Mouse (Mus musculus) hindbrain, embryonic 16.5 days (tissue): Measurements from ENCODE around the gene Bean1. TPM values are rescaled to one million over a fixed set of nuclear protein-coding genes. Genes with fewer than 3 reads are reported as not detected.

Source experiments
- ATAC-seq: fragments of 200-750 bp; cut with Nextera tagmentation; 2 replicates; pipeline ENCODE4 v1.8.0; 2017; ENCODE audit warnings: moderate TSS enrichment, moderate library complexity
- H3K27ac ChIP-seq: fragments of 300-500 bp; sonication (generic); 2 replicates; pipeline ENCODE4 v1.5.1; 2014; ENCODE audit warnings: low read depth, mild to moderate bottlenecking, control low read depth, low read length, moderate library complexity
- H3K27me3 ChIP-seq: fragments of 300-500 bp; sonication (generic); replicated peaks from 2 replicates; pipeline ENCODE4 v1.6.1; 2014; ENCODE audit warnings: low read length; ENCODE audit not compliant: control insufficient read depth, insufficient read depth
- H3K36me3 ChIP-seq: fragments of 300-500 bp; sonication (generic); 2 replicates; pipeline ENCODE4 v1.6.1; 2014; ENCODE audit warnings: mild to moderate bottlenecking, low read length, moderate library complexity, mixed read lengths; ENCODE audit not compliant: control insufficient read depth, insufficient read depth
- H3K4me1 ChIP-seq: fragments of 300-500 bp; sonication (generic); 2 replicates; pipeline ENCODE4 v1.6.1; 2014; ENCODE audit warnings: low read depth, low read length; ENCODE audit not compliant: control insufficient read depth, insufficient read depth
- H3K4me2 ChIP-seq: fragments of 300-500 bp; sonication (generic); 2 replicates; pipeline ENCODE4 v1.6.1; 2014; ENCODE audit warnings: mild to moderate bottlenecking, low read length, control low read depth, moderate library complexity
- H3K4me3 ChIP-seq: fragments of 300-500 bp; sonication (generic); 2 replicates; pipeline ENCODE4 v1.5.1; 2014; ENCODE audit warnings: mild to moderate bottlenecking, low read length, control low read depth, moderate library complexity
- H3K9ac ChIP-seq: fragments of 300-500 bp; sonication (generic); 2 replicates; pipeline ENCODE4 v1.6.1; 2014; ENCODE audit warnings: low read depth, mild to moderate bottlenecking, control low read depth, low read length, moderate library complexity
- H3K9me3 ChIP-seq: fragments of 300-500 bp; sonication (generic); 2 replicates; pipeline ENCODE4 v1.6.1; 2014; ENCODE audit warnings: mild to moderate bottlenecking, low read length, moderate library complexity; ENCODE audit not compliant: control insufficient read depth
- WGBS: fragments of 180-500 bp; shearing (Covaris S2); extraction: QIAGEN DNeasy Blood & Tissue Kit; methylation state at CpG from one replicate; pipeline ENCODE4 v1.1.7; 2014; 5-methylcytosine and 5-hydroxymethylcytosine counted together
- polyA plus RNA-seq: library from polyadenylated mRNA; unstranded; fragments of >200 nt; fragmentation: Nextera tagmentation; extraction: Ambion mirVana; gene quantifications from 2 replicates; pipeline ENCODE4 v1.2.1, GENCODE M21; 2015

Gene Bean1
- polyA plus RNA-seq, 1 experiment from 2014 or later: 8.8 TPM

- no peak overlapping the region for H3K4me2 ChIP-seq
- H3K4me3 ChIP-seq: no peak overlapping the region
- H3K36me3 ChIP-seq: no peaks in the 10 kb centered on the region
- H3K4me1 ChIP-seq: no peaks in the 10 kb centered on the region
- no peaks in the 10 kb centered on the region for H3K27me3 ChIP-seq
- no peaks in the 10 kb centered on the region for H3K9me3 ChIP-seq
- H3K27ac ChIP-seq: no peak overlapping the region
- no peak for ATAC-seq
- no peak overlapping the region for H3K9ac ChIP-seq
- 93% methylated on average over 3 of the region's 3 CpGs for WGBS
Measured at GRCm38 (mm10) chr8:104136277-104136676, 34.0 kb upstream of the Bean1 start.

GRCm38 (mm10) chr8:104137636-104138035, 32.6 kb upstream of the Bean1 start:
- Histone ChIP-seq H3K9ac (no peak overlapping the region), H3K27ac (no peak overlapping the region), H3K9me3 (no peaks in the 10 kb centered on the region), H3K27me3 (no peaks in the 10 kb centered on the region), H3K36me3 (no peaks in the 10 kb centered on the region), H3K4me1 (no peaks in the 10 kb centered on the region), H3K4me3 (no peak overlapping the region), H3K4me2 (no peak overlapping the region)
- 91% methylated on average over 5 of the region's 5 CpGs for WGBS
- ATAC-seq: no peak

DNA sequence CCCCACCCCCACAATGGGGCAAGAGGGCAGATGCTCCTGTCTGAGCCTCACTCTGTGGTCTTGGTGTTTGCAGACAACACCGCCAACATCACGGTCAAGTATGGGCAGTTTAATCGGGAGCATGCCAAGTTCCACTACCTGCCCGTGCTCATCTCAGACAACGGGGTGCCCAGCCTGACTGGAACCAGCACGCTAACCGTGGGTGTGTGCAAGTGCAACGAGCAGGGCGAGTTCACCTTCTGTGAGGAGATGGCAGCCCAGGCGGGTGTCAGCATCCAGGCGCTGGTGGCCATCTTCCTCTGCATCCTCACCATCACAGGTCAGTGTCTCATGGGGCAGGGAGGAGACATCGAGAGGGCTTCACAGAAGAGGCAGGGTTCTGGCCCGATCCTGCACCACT, 29.6 kb upstream of the Bean1 start:
- no peak overlapping the region for H3K27ac ChIP-seq
- WGBS: 91% methylated on average over 13 of the region's 13 CpGs
- H3K36me3 ChIP-seq: no peaks in the 10 kb centered on the region
- no peak overlapping the region for H3K9ac ChIP-seq
- ATAC-seq: no peak
- H3K4me1 ChIP-seq: no peaks in the 10 kb centered on the region
- H3K4me3 ChIP-seq: no peak overlapping the region
- no peaks in the 10 kb centered on the region for H3K27me3 ChIP-seq
- no peaks in the 10 kb centered on the region for H3K9me3 ChIP-seq
- no peak overlapping the region for H3K4me2 ChIP-seq

DNA sequence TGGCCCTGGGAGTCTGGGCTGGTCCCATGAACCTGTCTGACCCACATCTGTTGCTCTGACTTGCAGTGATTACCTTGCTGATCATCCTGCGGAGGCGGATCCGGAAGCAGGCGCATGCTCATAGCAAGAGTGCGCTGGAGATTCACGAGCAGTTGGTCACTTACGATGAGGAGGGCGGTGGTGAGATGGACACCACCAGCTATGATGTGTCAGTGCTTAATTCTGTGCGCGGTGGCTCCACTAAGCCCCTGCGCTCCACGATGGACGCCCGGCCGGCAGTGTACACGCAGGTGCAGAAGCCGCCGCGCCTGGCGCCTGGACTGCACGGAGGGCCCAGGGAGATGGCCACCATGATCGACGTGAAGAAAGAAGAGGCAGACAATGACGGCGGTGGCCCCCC, 27.8 kb upstream of the Bean1 start:
- WGBS: 94% methylated on average over 25 of the region's 25 CpGs
- ATAC-seq: no peak
- Histone ChIP-seq H3K4me1 (no peaks in the 10 kb centered on the region), H3K9me3 (no peaks in the 10 kb centered on the region), H3K27ac (no peak overlapping the region), H3K27me3 (no peaks in the 10 kb centered on the region), H3K9ac (no peak overlapping the region), H3K4me3 (no peak overlapping the region), H3K4me2 (no peak overlapping the region), H3K36me3 (no peaks in the 10 kb centered on the region)

DNA sequence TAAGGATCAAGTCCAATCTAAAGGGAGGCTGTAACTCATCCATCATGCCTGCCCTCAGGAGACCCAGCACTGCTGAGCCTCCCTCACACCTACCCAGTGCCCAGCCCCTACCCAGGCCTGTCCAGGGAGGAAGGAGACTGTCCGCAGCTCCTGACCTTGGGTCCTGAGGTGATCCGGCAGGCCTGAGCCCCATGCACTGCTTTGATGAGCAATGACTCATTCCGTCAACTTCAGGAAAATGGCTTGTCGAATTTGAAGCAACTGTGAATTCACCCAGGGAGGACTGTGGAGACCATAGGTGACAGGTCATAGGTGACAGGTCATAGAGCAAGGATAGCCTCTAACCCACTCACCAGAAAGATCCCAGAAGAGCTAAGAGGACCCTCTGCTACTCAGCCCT, 26.9 kb upstream of the Bean1 start:
- Histone ChIP-seq H3K36me3 (no peaks in the 10 kb centered on the region), H3K4me1 (no peaks in the 10 kb centered on the region), H3K9ac (no peak overlapping the region), H3K4me2 (no peak overlapping the region), H3K27me3 (no peaks in the 10 kb centered on the region), H3K27ac (no peak overlapping the region), H3K9me3 (no peaks in the 10 kb centered on the region), H3K4me3 (no peak overlapping the region)
- ATAC-seq: no peak
- 81% methylated on average over 4 of the region's 4 CpGs for WGBS

DNA sequence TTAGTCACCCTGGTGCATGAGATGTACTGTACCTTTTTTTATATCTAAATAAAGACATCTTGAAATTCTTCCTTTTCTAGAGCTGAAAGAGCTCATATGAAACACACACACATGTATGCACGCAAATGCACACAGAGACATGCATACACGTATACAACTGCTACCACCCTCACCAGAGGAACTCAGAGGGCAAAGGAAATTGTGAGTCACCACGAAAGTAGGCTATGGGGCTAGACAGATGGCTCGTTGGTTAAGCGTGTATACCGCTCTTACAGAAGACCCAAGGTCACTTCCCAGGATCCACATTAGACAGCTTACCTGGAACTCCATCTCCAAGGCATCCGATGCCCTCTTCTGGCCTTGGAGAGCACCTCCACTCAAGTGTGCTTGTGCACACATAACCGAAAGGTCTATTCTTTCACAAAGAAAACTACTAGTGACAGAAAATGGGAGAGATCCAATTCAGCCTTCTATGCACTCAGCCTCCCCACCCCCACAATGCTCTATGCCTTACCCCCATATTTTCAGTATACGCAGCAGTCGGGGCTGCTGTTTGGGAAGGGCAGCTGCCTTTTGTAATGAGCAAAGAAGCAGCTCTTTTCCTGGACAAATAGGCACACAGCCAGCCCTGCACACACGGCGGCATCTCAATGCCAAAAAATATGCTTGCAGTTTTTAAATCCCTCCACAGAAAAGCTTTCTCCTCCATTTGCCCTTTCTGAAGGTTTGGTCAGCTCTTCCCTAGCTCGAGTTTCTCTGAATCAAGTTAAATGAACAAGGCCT, 25.6 kb upstream of the Bean1 start:
- Histone ChIP-seq H3K9ac (no peak overlapping the region), H3K9me3 (no peaks in the 10 kb centered on the region), H3K27me3 (no peaks in the 10 kb centered on the region), H3K36me3 (no peaks in the 10 kb centered on the region), H3K4me1 (no peaks in the 10 kb centered on the region), H3K27ac (no peak overlapping the region), H3K4me2 (no peak overlapping the region), H3K4me3 (no peak overlapping the region)
- WGBS: 83% methylated on average over 13 of the region's 13 CpGs
- no peak for ATAC-seq

DNA sequence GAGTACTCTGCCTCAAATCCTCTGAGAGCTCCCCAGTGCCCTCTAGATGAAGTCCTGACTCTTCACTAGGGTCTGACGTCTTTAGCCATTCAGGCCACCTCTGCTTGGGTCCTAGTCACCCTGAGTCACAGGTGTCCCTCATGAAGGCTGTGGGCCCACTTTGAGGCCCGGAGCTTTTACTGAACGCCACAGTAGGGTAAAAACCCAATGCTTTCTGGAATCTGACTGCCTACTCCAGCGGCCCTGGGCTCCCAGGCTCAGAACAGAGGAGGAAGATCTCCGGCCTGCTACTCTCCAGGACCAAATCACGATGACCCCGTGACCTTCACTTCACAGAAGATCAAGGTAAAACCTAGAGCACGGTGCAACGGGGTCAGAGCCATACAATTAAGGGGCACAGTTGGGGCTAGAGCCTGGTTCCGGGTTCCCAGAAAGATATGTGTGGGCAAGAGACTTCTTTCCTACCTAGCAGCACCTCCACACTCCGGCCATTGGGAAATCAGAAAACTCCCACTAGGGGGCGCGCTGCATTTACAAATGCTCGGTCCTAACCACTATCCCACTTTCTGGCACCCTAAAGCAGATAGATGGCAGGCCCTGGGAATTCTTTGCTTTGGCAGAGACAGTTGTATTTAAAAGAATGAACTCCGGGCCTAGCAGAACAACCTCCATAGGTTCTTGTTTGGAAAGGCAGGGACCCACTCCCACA, 24.1 kb upstream of the Bean1 start:
- H3K27ac ChIP-seq: no peak overlapping the region
- 33% methylated on average over 15 of the region's 15 CpGs for WGBS
- H3K9me3 ChIP-seq: no peaks in the 10 kb centered on the region
- H3K4me3 ChIP-seq: no peak overlapping the region
- ATAC-seq: peak; percentile 92
- no peaks in the 10 kb centered on the region for H3K4me1 ChIP-seq
- no peaks in the 10 kb centered on the region for H3K36me3 ChIP-seq
- H3K9ac ChIP-seq: no peak overlapping the region
- no peaks in the 10 kb centered on the region for H3K27me3 ChIP-seq
- no peak overlapping the region for H3K4me2 ChIP-seq

DNA sequence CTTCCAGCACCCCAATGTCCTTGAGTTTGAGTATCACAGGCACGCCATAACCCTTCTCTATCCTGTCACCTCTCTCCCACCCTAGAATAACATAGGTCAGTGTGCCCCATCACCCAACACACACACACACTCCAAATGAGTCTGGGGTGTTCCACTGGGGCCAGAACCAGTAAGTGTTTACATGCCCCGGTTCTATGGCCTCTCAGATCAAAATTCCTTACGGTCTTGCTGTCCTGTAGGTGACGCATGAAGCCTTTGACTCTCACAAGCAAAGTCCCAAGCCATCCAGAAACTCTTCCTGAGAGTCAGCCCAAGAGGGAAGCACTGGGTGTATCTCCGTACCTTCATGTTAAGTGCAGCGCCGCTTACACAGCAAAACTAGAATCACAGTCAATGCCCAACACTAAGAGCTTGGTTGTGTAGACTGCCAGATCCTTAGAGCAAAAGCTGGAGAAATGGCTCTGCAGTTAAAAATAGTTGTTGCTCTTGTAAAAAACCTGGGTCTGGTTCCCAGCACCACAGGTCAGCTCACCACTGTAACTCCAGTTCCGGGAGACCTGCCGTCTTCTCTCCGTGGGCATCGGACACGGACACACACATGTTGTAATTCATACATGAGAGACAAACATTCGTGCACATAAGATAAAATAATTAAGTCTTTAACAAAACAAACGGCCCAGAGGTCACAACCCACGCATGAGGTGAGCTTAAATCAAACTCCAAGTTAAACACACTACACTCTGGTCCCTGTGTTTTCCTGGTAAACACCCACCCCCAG, 23.3 kb upstream of the Bean1 start:
- H3K9ac ChIP-seq: no peak overlapping the region
- H3K4me3 ChIP-seq: no peak overlapping the region
- no peak overlapping the region for H3K27ac ChIP-seq
- 95% methylated on average over 15 of the region's 15 CpGs for WGBS
- no peaks in the 10 kb centered on the region for H3K27me3 ChIP-seq
- no peaks in the 10 kb centered on the region for H3K36me3 ChIP-seq
- no peaks in the 10 kb centered on the region for H3K9me3 ChIP-seq
- no peak for ATAC-seq
- no peak overlapping the region for H3K4me2 ChIP-seq
- H3K4me1 ChIP-seq: no peaks in the 10 kb centered on the region

- no peak for ATAC-seq
- Histone ChIP-seq H3K4me2 (no peak overlapping the region), H3K4me1 (no peaks in the 10 kb centered on the region), H3K9ac (no peak overlapping the region), H3K27me3 (no peaks in the 10 kb centered on the region), H3K9me3 (no peaks in the 10 kb centered on the region), H3K36me3 (no peaks in the 10 kb centered on the region), H3K4me3 (no peak overlapping the region), H3K27ac (no peak overlapping the region)
- 96% methylated on average over 2 of the region's 2 CpGs for WGBS
Measured at GRCm38 (mm10) chr8:104147947-104148346, 22.3 kb upstream of the Bean1 start.
